ENCODE assay signal across 15 mouse cellular contexts in the genomic region with DNA sequence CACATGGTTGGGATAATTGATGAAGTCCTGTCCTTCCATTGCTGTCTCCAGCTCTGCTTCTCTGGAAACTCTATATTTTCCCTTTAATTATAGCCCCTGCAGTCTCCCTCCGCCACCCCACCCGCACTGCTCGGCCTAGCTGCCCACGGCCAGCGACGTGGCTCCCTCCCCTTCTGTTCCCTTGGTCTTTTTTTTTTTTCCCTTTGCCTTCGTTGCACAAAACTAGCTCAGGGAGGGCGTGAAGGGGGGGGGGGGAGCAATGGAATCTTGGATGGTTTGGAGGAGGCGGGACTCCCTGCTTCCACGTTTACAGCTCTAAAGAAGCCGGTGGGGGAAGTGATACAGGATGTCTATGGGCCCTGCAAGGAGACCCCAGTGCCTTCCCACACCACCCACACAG. TPM values are rescaled to one million over a fixed set of nuclear protein-coding genes. Genes with fewer than 3 reads are reported as not detected.
DNase-seq lines count a peak whose midpoint lies in the region; ATAC-seq and TF ChIP-seq lines count a peak whose summit lies in the region.
"Had no signal": no experiment of that assay in that cellular context is flagged by ENCODE, and none has a peak within 500 bp of the region (broad histone marks: within the 10 kb centered on the region; RNA-seq: fewer than 3 reads in every experiment).

No protein-coding gene starts in this region.

- peak overlapping the region; percentile 90 for H3K27ac ChIP-seq in gastrocnemius, adult 2 months
- H3K27ac ChIP-seq in kidney, embryonic 14.5 days (ENCODE audit: low read depth, low read length), result peak overlapping the region; percentile 83; the same call in 1 of the 2 replicates
- H3K27ac ChIP-seq in embryonic facial prominence, embryonic 10.5 days (replicated peaks), result peak overlapping the region; percentile 78
- peak overlapping the region; percentile 96 for H3K27ac ChIP-seq in limb, embryonic 13.5 days
- H3K27ac ChIP-seq: forebrain, embryonic 12.5 days; neural tube, embryonic 15.5 days had no signal

- intact Hi-C loops in gastrocnemius, adult 2 months (cut with DNase I), result no loop called here
- intact Hi-C loops in gastrocnemius, postnatal 36 days (cut with DNase I), result no loop called here

- H3K4me3 ChIP-seq in gastrocnemius, adult 2 months, result peak overlapping the region; percentile 77
- H3K4me3 ChIP-seq in kidney, embryonic 14.5 days (ENCODE audit: low read length), result no peak overlapping the region
- H3K4me3 ChIP-seq in embryonic facial prominence, embryonic 10.5 days, result no peak overlapping the region
- H3K4me3 ChIP-seq in limb, embryonic 13.5 days, result no peak overlapping the region; the same call in 1 of the 2 replicates
- H3K4me3 ChIP-seq: forebrain, embryonic 12.5 days; neural tube, embryonic 15.5 days had no signal

- H3K9me3 ChIP-seq in kidney, embryonic 14.5 days (ENCODE audit: control insufficient read depth, low read length), result no peaks in the 10 kb centered on the region
- no peaks in the 10 kb centered on the region for H3K9me3 ChIP-seq in embryonic facial prominence, embryonic 10.5 days
- no peaks in the 10 kb centered on the region for H3K9me3 ChIP-seq in limb, embryonic 13.5 days
- H3K9me3 ChIP-seq: forebrain, embryonic 12.5 days; neural tube, embryonic 15.5 days had no signal

- no peak for TF ChIP-seq CTCF in gastrocnemius, adult 2 months (IDR thresholded peaks at IDR 0.05)

- peaks cover 8% of the 10 kb centered on the region; the same call in 1 of the 2 replicates for H3K36me3 ChIP-seq in kidney, embryonic 14.5 days (ENCODE audit: control insufficient read depth, insufficient read depth, low read length)
- peaks cover under 1% of the 10 kb centered on the region; the same call in 1 of the 2 replicates for H3K36me3 ChIP-seq in embryonic facial prominence, embryonic 10.5 days (replicated peaks)
- H3K36me3 ChIP-seq in limb, embryonic 13.5 days, result peaks cover 14% of the 10 kb centered on the region
- H3K36me3 ChIP-seq: forebrain, embryonic 12.5 days; neural tube, embryonic 15.5 days had no signal

- peak; percentile 60 for DNase-seq in gastrocnemius, adult 2 months
- DNase-seq in gastrocnemius, postnatal 36 days, result no peak
- DNase-seq in kidney, adult 18-20 months, result no peak
- DNase-seq in embryonic facial prominence, embryonic 10.5 days (ENCODE audit: low spot score), result no peak
- DNase-seq in embryo, embryonic 10.5 days (ENCODE audit: low spot score), result no peak
- DNase-seq: adrenal gland, postnatal 25 days; right cerebral cortex, postnatal 14 days had no signal

- ATAC-seq in kidney, embryonic 14.5 days (ENCODE audit: low FRiP score, low TSS enrichment), result no peak
- ATAC-seq in limb, embryonic 13.5 days (ENCODE audit: low FRiP score, low read depth), result no peak
- no peak for ATAC-seq in frontal cortex, adult (ENCODE audit: low TSS enrichment)
- ATAC-seq: midbrain, embryonic 16.5 days had no signal

- 17% methylated on average over 11 of the region's 11 CpGs for WGBS in kidney, embryonic 14.5 days
- WGBS in embryonic facial prominence, embryonic 10.5 days, result 32% methylated on average over 11 of the region's 11 CpGs
- 15% methylated on average over 11 of the region's 11 CpGs for WGBS in limb, embryonic 13.5 days

- peaks cover 8% of the 10 kb centered on the region; the same call in 1 of the 2 replicates for H3K27me3 ChIP-seq in kidney, embryonic 14.5 days (ENCODE audit: control insufficient read depth, insufficient read depth, low read length)
- peaks cover 81% of the 10 kb centered on the region for H3K27me3 ChIP-seq in embryonic facial prominence, embryonic 10.5 days (replicated peaks; ENCODE audit: low read depth, poor library complexity, severe bottlenecking)
- peaks cover 3% of the 10 kb centered on the region; the same call in 1 of the 2 replicates for H3K27me3 ChIP-seq in limb, embryonic 13.5 days

- H3K9ac ChIP-seq in kidney, embryonic 14.5 days (ENCODE audit: low read depth, low read length), result no peak overlapping the region
- H3K9ac ChIP-seq in limb, embryonic 13.5 days, result 0 out of 2 replicates have a peak overlapping the region, but pooled peaks have one; percentile 25
- H3K9ac ChIP-seq: forebrain, embryonic 12.5 days; neural tube, embryonic 15.5 days had no signal

- peak overlapping the region; percentile 10; the same call in 1 of the 2 replicates for H3K4me2 ChIP-seq in kidney, embryonic 14.5 days (replicated peaks; ENCODE audit: low read depth, low read length)
- H3K4me2 ChIP-seq in limb, embryonic 13.5 days (replicated peaks), result peak overlapping the region; percentile 89
- H3K4me2 ChIP-seq: forebrain, embryonic 12.5 days; neural tube, embryonic 15.5 days had no signal

- peaks cover 39% of the 10 kb centered on the region for H3K4me1 ChIP-seq in kidney, embryonic 14.5 days (ENCODE audit: control insufficient read depth, insufficient read depth, low read length)
- H3K4me1 ChIP-seq in embryonic facial prominence, embryonic 10.5 days, result peaks cover 71% of the 10 kb centered on the region
- peaks cover 79% of the 10 kb centered on the region for H3K4me1 ChIP-seq in limb, embryonic 13.5 days

RNA-seq across cellular contexts. Expression of a gene that starts 1.5 kb away (rescaled TPM):
- total RNA-seq in gastrocnemius, adult 2 months (2021), result 100 to 1,000 TPM; 154 to 483 TPM
- total RNA-seq in gastrocnemius, postnatal 36 days (2021), result 100 to 1,000 TPM; 604 to 803 TPM
- polyA plus RNA-seq in kidney, embryonic 14.5 days (2014; fragmentation: Nextera tagmentation; extraction: Ambion mirVana), result 248 and 380 TPM in 2 replicates
- polyA plus RNA-seq in embryonic facial prominence, embryonic 10.5 days (2016; fragmentation: Nextera tagmentation; extraction: Ambion mirVana), result 61.5 and 88.8 TPM in 2 replicates
- polyA plus RNA-seq in limb, embryonic 13.5 days (2015; fragmentation: Nextera tagmentation; extraction: Ambion mirVana), result 1,007 and 1,170 TPM in 2 replicates

RNA-seq across cellular contexts. Expression of a gene that starts 32.9 kb away (rescaled TPM):
- total RNA-seq in gastrocnemius, adult 2 months (2021), result not detected
- total RNA-seq in gastrocnemius, postnatal 36 days (2021), result not detected
- not detected in 2 replicates for polyA plus RNA-seq in kidney, embryonic 14.5 days (2014; fragmentation: Nextera tagmentation; extraction: Ambion mirVana)
- not detected in 2 replicates for polyA plus RNA-seq in embryonic facial prominence, embryonic 10.5 days (2016; fragmentation: Nextera tagmentation; extraction: Ambion mirVana)
- not detected in 2 replicates for polyA plus RNA-seq in limb, embryonic 13.5 days (2015; fragmentation: Nextera tagmentation; extraction: Ambion mirVana)
- total RNA-seq: adrenal gland, postnatal 25 days; layer of hippocampus, postnatal 10 days; left cerebral cortex, postnatal 36 days had no signal
- polyA plus RNA-seq: forebrain, embryonic 12.5 days; midbrain, embryonic 16.5 days; neural tube, embryonic 15.5 days had no signal

RNA-seq across cellular contexts. Expression of a gene that starts 41.6 kb away (rescaled TPM):
- 100 to 1,000 TPM; 252 to 278 TPM for total RNA-seq in gastrocnemius, adult 2 months (2021)
- total RNA-seq in gastrocnemius, postnatal 36 days (2021), result 100 to 1,000 TPM; 252 to 259 TPM
- polyA plus RNA-seq in kidney, embryonic 14.5 days (2014; fragmentation: Nextera tagmentation; extraction: Ambion mirVana), result 0.24 TPM in 1 of 2 replicates, not detected in the other
- polyA plus RNA-seq in embryonic facial prominence, embryonic 10.5 days (2016; fragmentation: Nextera tagmentation; extraction: Ambion mirVana), result 0.17 TPM in 1 of 2 replicates, not detected in the other
- polyA plus RNA-seq in limb, embryonic 13.5 days (2015; fragmentation: Nextera tagmentation; extraction: Ambion mirVana), result 6.1 and 7.1 TPM in 2 replicates
- total RNA-seq: adrenal gland, postnatal 25 days had no signal
- polyA plus RNA-seq: forebrain, embryonic 12.5 days had no signal

RNA-seq across cellular contexts. Expression of a gene that starts 56.3 kb away (rescaled TPM):
- 10 to 100 TPM; 18.3 to 25.7 TPM for total RNA-seq in gastrocnemius, adult 2 months (2021)
- total RNA-seq in gastrocnemius, postnatal 36 days (2021), result 10 to 100 TPM; 21.9 to 22.0 TPM
- 12.0 and 14.6 TPM in 2 replicates for polyA plus RNA-seq in kidney, embryonic 14.5 days (2014; fragmentation: Nextera tagmentation; extraction: Ambion mirVana)
- 8.3 and 9.4 TPM in 2 replicates for polyA plus RNA-seq in embryonic facial prominence, embryonic 10.5 days (2016; fragmentation: Nextera tagmentation; extraction: Ambion mirVana)
- polyA plus RNA-seq in limb, embryonic 13.5 days (2015; fragmentation: Nextera tagmentation; extraction: Ambion mirVana), result 11.4 and 11.8 TPM in 2 replicates
